Mouse (Mus musculus) MEL (cell line): ENCODE data around the gene Ehbp1. TPM values are rescaled to one million over a fixed set of nuclear protein-coding genes. Genes with fewer than 3 reads are reported as not detected.

Source experiments
- DNase-seq: peaks from one replicate; pipeline ENCODE4 v3.0.0; 2011; ENCODE audit warnings: low read depth, low spot score
- H3K27ac ChIP-seq: 2 replicates; pipeline ENCODE4 v1.5.1; 2012; ENCODE audit warnings: low read depth, mild to moderate bottlenecking, control low read depth, low read length, moderate library complexity; ENCODE audit not compliant: control insufficient read depth
- H3K27me3 ChIP-seq, 2 experiments: fragments of 150-350 bp in 1 of 2; sonication (generic) in 1 of 2; 2 replicates each; pipeline ENCODE4 v1.6.1; 2012; ENCODE audit warnings: low read length in 2 of 2, mild to moderate bottlenecking in 2 of 2, improper control_type of control experiment in 1 of 2, moderate library complexity in 1 of 2; ENCODE audit not compliant: insufficient read depth in 2 of 2, control insufficient read depth in 1 of 2
- H3K36me3 ChIP-seq, 2 experiments: 2 replicates each; pipeline ENCODE4 v1.6.1; 2012 to 2014; ENCODE audit warnings: low read length in 2 of 2, improper control_type of control experiment in 1 of 2, inconsistent platforms in 1 of 2, mild to moderate bottlenecking in 1 of 2; ENCODE audit not compliant: insufficient read depth in 2 of 2, control insufficient read depth in 1 of 2
- H3K4me1 ChIP-seq, 2 experiments: fragments of 150-350 bp in 1 of 2; sonication (generic) in 1 of 2; 2 replicates each; pipeline ENCODE4 v1.6.1; 2012; ENCODE audit warnings: low read length in 2 of 2, improper control_type of control experiment in 1 of 2, mild to moderate bottlenecking in 1 of 2; ENCODE audit not compliant: insufficient read depth in 2 of 2, control insufficient read depth in 1 of 2
- H3K4me3 ChIP-seq, 2 experiments: fragments of 150-350 bp in 1 of 2; sonication (generic) in 1 of 2; 2 replicates each; pipeline ENCODE4 v1.5.1; 2012; ENCODE audit warnings: low read depth in 2 of 2, low read length in 2 of 2, mild to moderate bottlenecking in 2 of 2, moderate library complexity in 2 of 2, control low read depth in 1 of 2, improper control_type of control experiment in 1 of 2; ENCODE audit not compliant: control insufficient read depth in 1 of 2, insufficient read depth in 1 of 2
- H3K79me2 ChIP-seq: 2 replicates; pipeline ENCODE4 v1.6.1; 2012; ENCODE audit warnings: mild to moderate bottlenecking, low read length, moderate library complexity; ENCODE audit not compliant: control insufficient read depth, poor library complexity, insufficient read depth
- H3K9ac ChIP-seq: 2 replicates; pipeline ENCODE4 v1.6.1; 2012; ENCODE audit warnings: low read depth, mild to moderate bottlenecking, control low read depth, low read length, moderate library complexity; ENCODE audit not compliant: control insufficient read depth, poor library complexity, severe bottlenecking
- H3K9me3 ChIP-seq: fragments of 150-350 bp; sonication (generic); replicated peaks from 2 replicates; pipeline ENCODE4 v1.6.1; 2012; ENCODE audit warnings: mild to moderate bottlenecking, low read length, improper control_type of control experiment, moderate library complexity; ENCODE audit not compliant: insufficient read depth
- CHD1 ChIP-seq: IDR thresholded peaks from 2 replicates; pipeline ENCODE4 v1.6.1; 2012; ENCODE audit warnings: low read depth, mild to moderate bottlenecking, inconsistent platforms, low read length, improper control_type of control experiment
- CHD2 ChIP-seq: IDR thresholded peaks from 2 replicates; pipeline ENCODE4 v1.6.1; 2011; ENCODE audit warnings: low read length, improper control_type of control experiment
- CTCF ChIP-seq, 3 experiments: IDR thresholded peaks in 2 of 3; conservative IDR thresholded peaks in 1 of 3; 2 replicates each; pipeline ENCODE4 v1.5.1; 2011 to 2012; ENCODE audit warnings: low read length in 3 of 3, low read depth in 2 of 3, mild to moderate bottlenecking in 2 of 3, improper control_type of control experiment in 1 of 3, inconsistent platforms in 1 of 3, mixed read lengths in 1 of 3, moderate library complexity in 1 of 3; ENCODE audit not compliant: control insufficient read depth in 1 of 3, insufficient read depth in 1 of 3, poor library complexity in 1 of 3, severe bottlenecking in 1 of 3
- ETS1 ChIP-seq: IDR thresholded peaks from 2 replicates; pipeline ENCODE4 v1.6.1; 2012; ENCODE audit warnings: low read depth, mild to moderate bottlenecking, inconsistent platforms, low read length, improper control_type of control experiment, moderate library complexity
- GABPA ChIP-seq: IDR thresholded peaks from 2 replicates; pipeline ENCODE4 v1.6.1; 2012; ENCODE audit warnings: low read depth, mild to moderate bottlenecking, inconsistent platforms, low read length, improper control_type of control experiment, moderate library complexity
- GATA1 ChIP-seq: IDR thresholded peaks from 2 replicates; pipeline ENCODE4 v1.6.1; 2011; ENCODE audit warnings: low read depth, low read length, improper control_type of control experiment
- MAFK ChIP-seq: IDR thresholded peaks from 2 replicates; pipeline ENCODE4 v1.6.1; 2011; ENCODE audit warnings: low read depth, mild to moderate bottlenecking, low read length, improper control_type of control experiment, borderline replicate concordance
- MAX ChIP-seq: IDR thresholded peaks from 2 replicates; pipeline ENCODE4 v1.6.1; 2011; ENCODE audit warnings: low read length, improper control_type of control experiment
- MEF2A ChIP-seq: IDR thresholded peaks from 2 replicates; pipeline ENCODE4 v1.6.1; 2014; ENCODE audit warnings: low read depth, mild to moderate bottlenecking, inconsistent platforms, low read length, improper control_type of control experiment; ENCODE audit not compliant: poor library complexity, insufficient replicate concordance, severe bottlenecking; ENCODE audit errors: extremely low read depth
- MXI1 ChIP-seq: IDR thresholded peaks from 2 replicates; pipeline ENCODE4 v1.6.1; 2011; ENCODE audit warnings: mild to moderate bottlenecking, low read depth, low read length, improper control_type of control experiment
- NELFE ChIP-seq: IDR thresholded peaks from 2 replicates; pipeline ENCODE4 v1.6.1; 2011; ENCODE audit warnings: low read depth, low read length, improper control_type of control experiment
- POLR2AphosphoS2 ChIP-seq: IDR thresholded peaks from 2 replicates; pipeline ENCODE4 v1.6.1; 2011; ENCODE audit warnings: low read length, improper control_type of control experiment
- RAD21 ChIP-seq: IDR thresholded peaks from 2 replicates; pipeline ENCODE4 v1.6.1; 2011; ENCODE audit warnings: mild to moderate bottlenecking, low read depth, low read length, improper control_type of control experiment
- SIN3A ChIP-seq: IDR thresholded peaks from 2 replicates; pipeline ENCODE4 v1.6.1; 2012; ENCODE audit warnings: low read length, improper control_type of control experiment, inconsistent platforms
- SMC3 ChIP-seq: IDR thresholded peaks from 2 replicates; pipeline ENCODE4 v1.6.1; 2011; ENCODE audit warnings: low read depth, low read length, improper control_type of control experiment
- USF2 ChIP-seq, 2 experiments: IDR thresholded peaks; 2 replicates each; pipeline ENCODE4 v1.6.1; 2011 to 2012; ENCODE audit warnings: improper control_type of control experiment in 2 of 2, low read length in 2 of 2, borderline replicate concordance in 1 of 2, inconsistent platforms in 1 of 2, low read depth in 1 of 2, mild to moderate bottlenecking in 1 of 2; ENCODE audit not compliant: insufficient read depth in 1 of 2
- polyA plus RNA-seq, 2 experiments: library from polyadenylated mRNA; stranded (reverse) in 1 of 2; unstranded in 1 of 2; fragments of >175 nt in 1 of 2; fragments of >200 nt in 1 of 2; gene quantifications; 2 replicates each; pipeline versions ENCODE4 v1.2.1 to v1.2.4; 2012; ENCODE audit warnings: low replicate concordance in 2 of 2, low read depth in 1 of 2; ENCODE audit not compliant: insufficient read length in 2 of 2, insufficient read depth in 1 of 2, missing spikeins in 1 of 2
- total RNA-seq: library from RNA; depleted of rRNA; stranded (reverse); fragments of 300-350 nt; gene quantifications from 2 replicates; pipeline ENCODE4 v1.2.3, GENCODE M21; 2012

The Ehbp1 gene
- total and polyA plus RNA-seq, 3 experiments, result 3.6 to 3.7 TPM; not detected in 1

- no peak for TF ChIP-seq POLR2AphosphoS2
- no peak for TF ChIP-seq SMC3
- no peak for TF ChIP-seq CHD1
- no peak for TF ChIP-seq MAX
- no peak for TF ChIP-seq CHD2
- TF ChIP-seq MEF2A, result no peak
- TF ChIP-seq USF2 (IDR thresholded peaks at IDR 0.05; ENCODE audit: borderline replicate concordance in 1 of 2, insufficient read depth in 1 of 2, low read depth in 1 of 2, low read length in 2 of 2), result no peak
- TF ChIP-seq RAD21, result no peak
- Histone ChIP-seq H3K4me1 (peaks cover 0 to 10% of the 10 kb centered on the region in 2 experiments; a peak in 1 of 4 replicates), H3K4me3 (no peak within 1 kb of the TSS), H3K27ac (no peak within 1 kb of the TSS), H3K9ac (no peak within 1 kb of the TSS), H3K27me3 (no peaks in the 10 kb centered on the region), H3K79me2 (no peaks in the 10 kb centered on the region), H3K9me3 (no peaks in the 10 kb centered on the region), H3K36me3 (peaks cover 0 to 4% of the 10 kb centered on the region in 2 experiments; a peak in 2 of 4 replicates)
- DNase-seq, result no peak
These were observed 339.2 kb downstream of the Ehbp1 start, which contains the start of gene Otx1 for GRCm38 (mm10) chr11:22002783-22003340. Gene Otx1, minus strand, starts transcription at chr11:22002897.

GRCm38 (mm10) chr11:22002062-22002782 lies 339.9 kb downstream of the Ehbp1 start:
- Histone ChIP-seq H3K36me3 (no peaks in the 10 kb centered on the region), H3K9ac (no peak overlapping the region), H3K9me3 (no peaks in the 10 kb centered on the region), H3K4me3 (no peak overlapping the region), H3K4me1 (0 out of 4 replicates have a peak, but pooled peaks cover 0 to 6% of the 10 kb centered on the region in 2 experiments), H3K27me3 (no peaks in the 10 kb centered on the region), H3K79me2 (no peaks in the 10 kb centered on the region), H3K27ac (no peak overlapping the region)
- no peak for TF ChIP-seq MAFK
- no peak for TF ChIP-seq SIN3A
- no peak for TF ChIP-seq ETS1
- TF ChIP-seq GABPA, result no peak
- no peak for TF ChIP-seq USF2 (IDR thresholded peaks at IDR 0.05; ENCODE audit: borderline replicate concordance in 1 of 2, insufficient read depth in 1 of 2, low read depth in 1 of 2, low read length in 2 of 2)
- no peak for TF ChIP-seq GATA1
- no peak for TF ChIP-seq NELFE
- TF ChIP-seq MEF2A, result no peak
- no peak for TF ChIP-seq CTCF (IDR thresholded peaks at IDR 0.05 in 2 of 3, conservative IDR thresholded peaks at IDR 0.05 in 1 of 3; ENCODE audit: control insufficient read depth in 1 of 3, insufficient read depth in 1 of 3, low read depth in 2 of 3, low read length in 3 of 3, poor library complexity in 1 of 3, severe bottlenecking in 1 of 3)
- no peak for TF ChIP-seq MXI1
- no peak for DNase-seq
